In genomic region chr6:100046186-100046990, GRCm38 (mm10) we compare ENCODE assay signal across 13 mouse cellular contexts.
DNase-seq lines count a peak whose midpoint lies in the region; ATAC-seq lines count a peak whose summit lies in the region.
"Had no signal": no experiment of that assay in that cellular context is flagged by ENCODE, and none has a peak within 500 bp of the region (broad histone marks: within the 10 kb centered on the region; RNA-seq: fewer than 3 reads in every experiment).

No protein-coding gene starts in this region.

- H3K9ac ChIP-seq in midbrain, embryonic 12.5 days (replicated peaks): no peak overlapping the region
- H3K9ac ChIP-seq: embryonic facial prominence, embryonic 15.5 days; kidney, embryonic 15.5 days had no signal

- H3K27me3 ChIP-seq in hindbrain, embryonic 10.5 days (ENCODE audit: insufficient read depth, poor library complexity, severe bottlenecking): peaks cover 100% of the 10 kb centered on the region
- H3K27me3 ChIP-seq in midbrain, embryonic 12.5 days: peaks cover 87% of the 10 kb centered on the region
- H3K27me3 ChIP-seq: embryonic facial prominence, embryonic 15.5 days had no signal

- WGBS in hindbrain, embryonic 10.5 days: 20% methylated on average over 12 of the region's 12 CpGs
- WGBS in midbrain, embryonic 12.5 days: 22% methylated on average over 12 of the region's 12 CpGs

- no peaks in the 10 kb centered on the region for H3K36me3 ChIP-seq in hindbrain, embryonic 10.5 days
- no peaks in the 10 kb centered on the region for H3K36me3 ChIP-seq in midbrain, embryonic 12.5 days
- H3K36me3 ChIP-seq: embryonic facial prominence, embryonic 15.5 days; kidney, embryonic 15.5 days had no signal

- peak overlapping the region; percentile 69; the same call in 1 of the 2 replicates for H3K27ac ChIP-seq in hindbrain, embryonic 10.5 days
- 0 out of 2 replicates have a peak overlapping the region, but pooled peaks have one; percentile 10 for H3K27ac ChIP-seq in midbrain, embryonic 12.5 days (replicated peaks)
- H3K27ac ChIP-seq: embryonic facial prominence, embryonic 15.5 days; kidney, embryonic 15.5 days had no signal

- H3K4me1 ChIP-seq in hindbrain, embryonic 10.5 days (replicated peaks): peaks cover 36% of the 10 kb centered on the region
- H3K4me1 ChIP-seq in midbrain, embryonic 12.5 days: peaks cover 13% of the 10 kb centered on the region

- peak; percentile 26 for DNase-seq in MEL-GATA-1-ER (ENCODE audit: extremely low read depth, low read depth)
- peak; percentile 75 for DNase-seq in embryo, embryonic 10 days (ENCODE audit: low spot score)
- DNase-seq in hindbrain, embryonic 10.5 days (ENCODE audit: low spot score): peak; percentile 57
- DNase-seq in urinary bladder, postnatal 10 days (ENCODE audit: low spot score): no peak
- no peak for DNase-seq in frontal cortex, postnatal 10 days (ENCODE audit: low spot score in 2 of 2)
- no peak for DNase-seq in cerebellum, postnatal 14 days
- no peak for DNase-seq in heart, adult 8-10 months (ENCODE audit: low spot score)
- DNase-seq: adrenal gland, postnatal 25 days; left cerebral cortex, postnatal 4 days; thymus, postnatal 4 days had no signal

- no peak overlapping the region for H3K4me3 ChIP-seq in hindbrain, embryonic 10.5 days
- no peak overlapping the region for H3K4me3 ChIP-seq in midbrain, embryonic 12.5 days
- H3K4me3 ChIP-seq: embryonic facial prominence, embryonic 15.5 days; kidney, embryonic 15.5 days had no signal

- H3K4me2 ChIP-seq in midbrain, embryonic 12.5 days (replicated peaks): 0 out of 2 replicates have a peak overlapping the region, but pooled peaks have one; percentile 13
- H3K4me2 ChIP-seq: embryonic facial prominence, embryonic 15.5 days; kidney, embryonic 15.5 days had no signal

- ATAC-seq in midbrain, embryonic 12.5 days (ENCODE audit: low FRiP score, low read depth): peak; percentile 69

- H3K9me3 ChIP-seq in hindbrain, embryonic 10.5 days: no peaks in the 10 kb centered on the region
- H3K9me3 ChIP-seq in midbrain, embryonic 12.5 days: no peaks in the 10 kb centered on the region
- H3K9me3 ChIP-seq: embryonic facial prominence, embryonic 15.5 days; kidney, embryonic 15.5 days had no signal

Comparison
In these comparisons a context has a peak if more than half of its experiments do, and no peak if none do; other contexts are left out.
1. DNase-seq: peak in MEL-GATA-1-ER (single experiment), embryo, embryonic 10 days (single experiment) and hindbrain, embryonic 10.5 days (single experiment); none in urinary bladder, postnatal 10 days (single experiment), frontal cortex, postnatal 10 days (0 of 2), cerebellum, postnatal 14 days (0 of 2) and heart, adult 8-10 months (single experiment).